Mouse (Mus musculus) neural tube, embryonic 11.5 days (tissue): ENCODE results near the gene Klf6. TPM values are rescaled to one million over a fixed set of nuclear protein-coding genes. Genes with fewer than 3 reads are reported as not detected.

Source experiments
- ATAC-seq: fragments of 200-750 bp; cut with Nextera tagmentation; 2 replicates; pipeline ENCODE4 v1.8.0; 2017; ENCODE audit warnings: moderate number of reproducible peaks, mild to moderate bottlenecking, moderate TSS enrichment, moderate library complexity; ENCODE audit not compliant: insufficient read depth, low FRiP score, low TSS enrichment
- DNase-seq: peaks from one replicate; pipeline ENCODE4 v3.0.0-alpha.2; 2015; ENCODE audit warnings: low spot score
- H3K27ac ChIP-seq: fragments of 300-500 bp; sonication (generic); 2 replicates; pipeline ENCODE4 v1.5.1; 2014; ENCODE audit warnings: low read depth, mild to moderate bottlenecking, low read length
- H3K27me3 ChIP-seq: fragments of 300-500 bp; sonication (generic); 2 replicates; pipeline ENCODE4 v1.6.1; 2014; ENCODE audit warnings: mild to moderate bottlenecking, low read length, mixed read lengths; ENCODE audit not compliant: control insufficient read depth, insufficient read depth
- H3K36me3 ChIP-seq: fragments of 300-500 bp; sonication (generic); 2 replicates; pipeline ENCODE4 v1.6.1; 2014; ENCODE audit warnings: mild to moderate bottlenecking, low read length, moderate library complexity, mixed read lengths; ENCODE audit not compliant: control insufficient read depth, insufficient read depth
- H3K4me1 ChIP-seq: fragments of 300-500 bp; sonication (generic); 2 replicates; pipeline ENCODE4 v1.6.1; 2014; ENCODE audit warnings: low read length, mixed read lengths; ENCODE audit not compliant: control insufficient read depth, insufficient read depth
- H3K4me2 ChIP-seq: fragments of 300-500 bp; sonication (generic); 2 replicates; pipeline ENCODE4 v1.6.1; 2014; ENCODE audit warnings: low read depth, mild to moderate bottlenecking, moderate library complexity
- H3K4me3 ChIP-seq: fragments of 300-500 bp; sonication (generic); 2 replicates; pipeline ENCODE4 v1.5.1; 2014; ENCODE audit warnings: low read depth, low read length
- H3K9ac ChIP-seq: fragments of 300-500 bp; sonication (generic); 2 replicates; pipeline ENCODE4 v1.6.1; 2014; ENCODE audit warnings: mild to moderate bottlenecking, low read length
- H3K9me3 ChIP-seq: fragments of 300-500 bp; sonication (generic); 2 replicates; pipeline ENCODE4 v1.6.1; 2016; ENCODE audit warnings: low read length; ENCODE audit not compliant: control insufficient read depth
- WGBS: fragments of 180-500 bp; shearing (Covaris S2); extraction: QIAGEN DNeasy Blood & Tissue Kit; methylation state at CpG from one replicate; pipeline ENCODE4 v1.1.7; 2014; 5-methylcytosine and 5-hydroxymethylcytosine counted together
- polyA plus RNA-seq: library from polyadenylated mRNA; unstranded; fragments of >200 nt; fragmentation: Nextera tagmentation; extraction: Ambion mirVana; gene quantifications from 2 replicates; pipeline ENCODE4 v1.2.1, GENCODE M21; 2014

Gene Klf6
- polyA plus RNA-seq = 55.7 and 57.9 TPM in 2 replicates

DNA sequence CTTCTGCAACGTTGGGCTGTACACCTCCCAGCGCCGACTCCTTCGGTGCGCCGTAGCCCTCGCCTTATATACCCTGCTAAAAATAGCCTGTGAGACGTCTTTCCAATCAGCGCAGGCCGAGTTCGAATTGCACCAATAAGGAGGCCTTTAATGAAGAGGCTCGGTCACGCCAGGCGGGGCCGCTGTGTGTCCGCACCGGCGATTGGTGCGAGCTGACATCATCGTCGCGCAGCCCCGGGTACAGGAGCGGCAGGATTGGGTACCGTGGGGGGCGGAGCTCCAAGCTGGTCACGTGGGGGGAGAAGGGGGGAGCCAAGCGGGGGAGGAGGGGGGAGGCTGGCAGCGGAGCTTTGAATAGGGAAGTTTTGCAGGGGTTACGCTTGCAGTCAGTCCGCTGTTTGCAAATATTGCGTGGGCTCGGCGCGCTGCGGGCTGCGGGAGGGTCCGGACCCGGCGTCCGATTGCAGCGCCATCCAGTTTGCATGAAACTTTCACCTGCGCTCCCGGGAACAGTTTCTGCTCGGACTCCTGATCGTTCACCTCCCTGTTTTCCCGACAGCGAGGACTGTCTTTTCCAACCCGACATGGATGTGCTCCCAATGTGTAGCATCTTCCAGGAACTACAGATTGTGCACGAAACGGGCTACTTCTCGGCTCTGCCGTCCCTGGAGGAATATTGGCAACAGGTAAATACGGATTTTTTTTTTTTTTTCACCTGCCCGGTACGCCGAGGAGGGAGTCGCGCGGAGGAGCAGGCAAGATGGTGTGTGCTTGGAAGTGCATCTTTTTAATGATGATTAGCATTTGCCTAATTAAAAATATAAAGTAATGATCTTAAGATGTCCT lies at the start of gene Klf6:
Gene Klf6 (plus strand): TSS at position 326 of the 846 bp plus-strand sequence.
- Histone ChIP-seq H3K9ac (peak within 1 kb of the TSS; percentile 76), H3K36me3 (no peaks in the 10 kb centered on the region), H3K4me1 (0 out of 2 replicates have a peak, but pooled peaks cover 10% of the 10 kb centered on the region), H3K4me3 (peak within 1 kb of the TSS; percentile 68), H3K4me2 (peak within 1 kb of the TSS; percentile 73), H3K9me3 (no peaks in the 10 kb centered on the region), H3K27ac (peak within 1 kb of the TSS; percentile 94), H3K27me3 (no peaks in the 10 kb centered on the region)
- peak; percentile 99 for DNase-seq
- peak; percentile 100 for ATAC-seq
- under 1% methylated on average over 56 of the region's 60 CpGs for WGBS

DNA sequence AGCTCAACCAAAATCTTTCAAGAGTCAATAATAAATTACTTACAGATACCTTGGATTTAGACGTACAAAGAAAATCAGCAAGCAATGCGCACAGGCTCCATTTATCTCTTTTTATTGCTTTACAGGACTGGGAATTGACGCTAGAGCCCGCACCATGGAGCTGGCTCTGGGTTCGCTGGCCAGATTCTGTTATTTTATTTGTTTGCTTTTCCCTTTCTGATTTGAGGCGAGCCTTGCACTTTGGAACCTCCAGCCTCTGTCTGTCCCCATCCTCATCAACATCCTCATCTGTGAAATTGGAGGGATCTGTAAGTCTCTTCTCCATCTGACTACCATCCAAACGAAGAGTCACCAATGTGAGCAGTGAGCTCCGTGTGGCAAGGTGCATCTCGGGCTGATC lies 47.8 kb upstream of the Klf6 start:
- 91% methylated on average over 9 of the region's 9 CpGs for WGBS
- H3K4me2 ChIP-seq = no peak overlapping the region
- H3K27me3 ChIP-seq = no peaks in the 10 kb centered on the region
- no peak overlapping the region for H3K9ac ChIP-seq
- H3K9me3 ChIP-seq = no peaks in the 10 kb centered on the region
- no peaks in the 10 kb centered on the region for H3K36me3 ChIP-seq
- no peak for ATAC-seq
- H3K27ac ChIP-seq = no peak overlapping the region
- H3K4me1 ChIP-seq = no peaks in the 10 kb centered on the region
- no peak for DNase-seq
- H3K4me3 ChIP-seq = no peak overlapping the region

GRCm38 (mm10) chr13:5817250-5817649 lies 44.0 kb upstream of the Klf6 start:
- no peak for ATAC-seq
- 87% methylated on average over 3 of the region's 3 CpGs for WGBS
- Histone ChIP-seq H3K4me2 (no peak overlapping the region), H3K4me3 (no peak overlapping the region), H3K27ac (no peak overlapping the region), H3K4me1 (no peaks in the 10 kb centered on the region), H3K9me3 (no peaks in the 10 kb centered on the region), H3K27me3 (no peaks in the 10 kb centered on the region), H3K9ac (no peak overlapping the region), H3K36me3 (no peaks in the 10 kb centered on the region)
- DNase-seq = no peak

- H3K27me3 ChIP-seq = no peaks in the 10 kb centered on the region
- no peak for DNase-seq
- no peak overlapping the region for H3K4me2 ChIP-seq
- H3K4me1 ChIP-seq = no peaks in the 10 kb centered on the region
- 0 out of 2 replicates have a peak, but pooled peaks have one; percentile 31 for ATAC-seq
- WGBS = 45% methylated on average over 3 of the region's 3 CpGs
- H3K36me3 ChIP-seq = no peaks in the 10 kb centered on the region
- H3K9ac ChIP-seq = no peak overlapping the region
- H3K4me3 ChIP-seq = no peak overlapping the region
- H3K27ac ChIP-seq = no peak overlapping the region
- H3K9me3 ChIP-seq = no peaks in the 10 kb centered on the region
Observed at GRCm38 (mm10) chr13:5819173-5819572, 42.1 kb upstream of the Klf6 start.

DNA sequence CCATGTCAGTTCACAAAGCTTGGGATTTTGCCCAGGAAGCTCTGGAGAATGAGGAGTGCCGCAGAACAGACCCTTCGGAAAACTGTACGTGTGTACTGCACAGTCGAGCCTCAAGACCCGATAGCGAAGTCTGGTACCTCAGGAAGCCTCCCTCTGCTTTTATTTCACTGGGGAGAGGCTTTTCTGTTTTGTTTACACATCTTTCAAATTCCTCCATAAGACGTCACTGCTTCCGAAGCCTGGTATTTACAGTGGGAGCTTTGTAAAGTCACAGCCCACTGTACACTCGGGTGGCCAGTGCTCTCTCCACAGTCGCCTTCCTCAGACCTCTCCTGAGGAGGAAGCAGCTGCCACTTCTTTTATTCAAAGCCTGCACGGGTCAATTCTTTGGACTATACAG lies 38.7 kb upstream of the Klf6 start:
- no peaks in the 10 kb centered on the region for H3K9me3 ChIP-seq
- ATAC-seq (no peak), DNase-seq (no peak)
- no peak overlapping the region for H3K27ac ChIP-seq
- no peaks in the 10 kb centered on the region for H3K27me3 ChIP-seq
- no peaks in the 10 kb centered on the region for H3K36me3 ChIP-seq
- H3K9ac ChIP-seq = no peak overlapping the region
- H3K4me1 ChIP-seq = no peaks in the 10 kb centered on the region
- WGBS = 71% methylated on average over 11 of the region's 11 CpGs
- no peak overlapping the region for H3K4me3 ChIP-seq
- no peak overlapping the region for H3K4me2 ChIP-seq

DNA sequence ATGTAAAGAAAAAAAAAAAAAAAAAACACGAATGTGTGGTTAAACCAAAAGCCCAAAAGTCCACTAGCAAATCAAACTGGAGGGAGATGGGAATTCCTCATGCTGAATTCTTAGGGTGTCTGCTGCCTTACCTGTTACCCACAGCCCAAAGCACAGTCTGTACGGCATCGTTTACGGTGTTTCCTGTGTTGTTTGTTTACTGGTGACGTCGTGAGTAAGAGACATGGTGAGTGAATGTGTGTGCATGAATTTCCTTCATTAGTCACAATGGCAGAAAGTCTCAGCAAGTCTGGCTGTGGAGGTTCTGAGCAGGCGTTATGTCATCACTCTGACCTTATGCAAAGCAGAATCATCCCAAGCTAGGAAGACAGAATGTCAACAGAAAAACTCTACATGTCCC lies 38.1 kb upstream of the Klf6 start:
- H3K27ac ChIP-seq = no peak overlapping the region
- no peaks in the 10 kb centered on the region for H3K36me3 ChIP-seq
- 87% methylated on average over 7 of the region's 7 CpGs for WGBS
- no peak for ATAC-seq
- no peak overlapping the region for H3K9ac ChIP-seq
- H3K4me1 ChIP-seq = no peaks in the 10 kb centered on the region
- H3K4me2 ChIP-seq = no peak overlapping the region
- H3K9me3 ChIP-seq = no peaks in the 10 kb centered on the region
- DNase-seq = no peak
- no peaks in the 10 kb centered on the region for H3K27me3 ChIP-seq
- no peak overlapping the region for H3K4me3 ChIP-seq

DNA sequence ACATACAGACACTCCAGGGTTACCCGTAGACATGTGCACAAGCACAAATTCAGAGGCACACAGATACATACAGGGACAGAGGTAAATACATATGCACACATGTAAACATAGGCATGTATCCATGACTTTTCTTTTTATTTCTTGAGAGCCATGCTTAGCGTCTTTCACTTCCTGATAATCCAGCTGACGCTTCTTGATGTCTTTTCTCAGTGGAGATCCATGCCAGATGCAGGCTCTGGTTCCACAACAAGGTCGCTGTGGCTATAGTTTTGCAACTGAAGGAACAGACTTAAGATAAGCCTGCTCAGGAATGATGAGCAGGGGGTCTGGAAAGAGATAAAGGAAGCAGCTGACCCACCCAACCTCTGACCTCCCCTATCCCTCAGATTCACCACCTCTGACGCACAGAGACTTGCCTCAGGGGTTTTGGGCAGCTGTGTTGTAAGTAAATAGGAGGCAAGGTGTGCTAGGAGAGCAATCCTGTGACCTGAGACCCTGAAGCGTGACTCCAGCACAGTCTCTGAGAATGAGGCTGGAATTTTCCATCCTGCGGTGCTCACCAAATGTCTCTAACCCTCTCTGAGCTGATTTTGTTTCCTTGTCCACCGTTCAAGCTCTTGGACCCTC lies 37.0 kb upstream of the Klf6 start:
- no peak for DNase-seq
- WGBS = 81% methylated on average over 8 of the region's 8 CpGs

DNA sequence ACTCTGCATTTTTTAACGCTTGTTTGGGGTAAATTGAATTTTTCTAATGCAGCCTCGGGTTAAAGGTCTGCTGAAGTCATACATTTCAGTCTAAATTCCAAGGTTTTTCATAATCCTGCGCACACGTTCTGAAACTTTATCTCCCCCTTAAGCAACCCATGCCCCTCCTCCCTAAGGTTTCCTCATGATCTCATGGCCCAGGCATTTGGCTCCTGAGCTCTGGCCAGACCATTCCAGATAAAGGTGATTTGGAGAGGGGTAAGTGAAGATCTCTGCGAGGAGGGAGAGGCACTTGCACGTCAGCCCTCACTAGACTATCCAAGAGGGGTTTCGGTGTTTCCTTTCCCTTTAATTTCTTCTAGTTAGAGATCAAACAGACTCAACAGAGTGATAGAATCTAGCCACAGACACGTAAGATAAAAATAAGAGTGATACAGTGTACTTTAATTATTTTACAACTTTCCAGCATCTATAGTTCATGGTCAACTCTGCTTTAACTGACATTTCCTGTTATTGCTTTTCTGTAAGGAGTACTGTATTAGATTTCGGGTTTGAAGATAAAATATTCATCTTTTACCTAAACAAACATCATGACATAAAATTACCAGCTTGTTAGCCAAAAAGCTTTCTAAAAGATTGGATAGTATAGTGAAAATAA lies 35.0 kb upstream of the Klf6 start:
- DNase-seq (no peak), ATAC-seq (no peak)
- Histone ChIP-seq H3K27me3 (no peaks in the 10 kb centered on the region), H3K36me3 (no peaks in the 10 kb centered on the region), H3K9ac (no peak overlapping the region), H3K4me2 (no peak overlapping the region), H3K4me1 (no peaks in the 10 kb centered on the region), H3K4me3 (no peak overlapping the region), H3K9me3 (no peaks in the 10 kb centered on the region), H3K27ac (no peak overlapping the region)
- 77% methylated on average over 9 of the region's 9 CpGs for WGBS

More for the DNA sequence above, 37.0 kb upstream of the Klf6 start:
- Histone ChIP-seq H3K9ac (no peak overlapping the region), H3K4me1 (no peaks in the 10 kb centered on the region), H3K4me3 (no peak overlapping the region), H3K4me2 (no peak overlapping the region), H3K27me3 (no peaks in the 10 kb centered on the region), H3K9me3 (no peaks in the 10 kb centered on the region), H3K27ac (no peak overlapping the region), H3K36me3 (no peaks in the 10 kb centered on the region)
- no peak for ATAC-seq
